Mouse (Mus musculus) left cerebral cortex, postnatal 36 days (tissue): ENCODE measurements around the gene Ptrh1. TPM values are rescaled to one million over a fixed set of nuclear protein-coding genes. Genes with fewer than 3 reads are reported as not detected.

Experiments
- DNase-seq, 2 experiments: peaks; one replicate each; pipeline ENCODE4 v3.0.0; 2021 to 2022; ENCODE audit warnings: low spot score in 2 of 2, mixed read lengths in 1 of 2
- intact Hi-C: fragments of 180-260 bp; cut with DNase I; formaldehyde crosslinking; loops from one replicate; pipeline ENCODE4 v1.15.1; 2025
- total RNA-seq, 2 experiments: library from RNA; stranded (reverse); gene quantifications; 2 replicates each; pipeline ENCODE4 v1.2.3; 2021

Ptrh1 gene
- total RNA-seq = 1 to 10 TPM; 7.2 to 9.2 TPM

GRCm38 (mm10) chr2:32775359-32776074 is at the start of gene Ptrh1, which contains the start of gene Ttc16:
Ptrh1 (plus strand) TSS chr2:32775786.
Ttc16 (minus strand) TSS chr2:32775633.
- peak; percentile 97 to 98 for DNase-seq
- intact Hi-C loops = no loop called here

- peak; percentile 72 to 76 for DNase-seq
- intact Hi-C loops = no loop called here
Observed at GRCm38 (mm10) chr2:32727435-32727834, 48.2 kb upstream of the Ptrh1 start.

GRCm38 (mm10) chr2:32728463-32728862 is 47.1 kb upstream of the Ptrh1 start:
- DNase-seq = no peak
- intact Hi-C loops = no loop called here

- intact Hi-C loops = no loop called here
- no peak for DNase-seq
Observed at GRCm38 (mm10) chr2:32729547-32729946, 46.0 kb upstream of the Ptrh1 start.

GRCm38 (mm10) chr2:32730854-32731253 is 44.7 kb upstream of the Ptrh1 start:
- intact Hi-C loops = no loop called here
- no peak for DNase-seq

GRCm38 (mm10) chr2:32731911-32732310 is 43.7 kb upstream of the Ptrh1 start:
- intact Hi-C loops = no loop called here
- DNase-seq = no peak

- intact Hi-C loops = no loop called here
- DNase-seq = no peak
Observed at GRCm38 (mm10) chr2:32732695-32733094, 42.9 kb upstream of the Ptrh1 start.

GRCm38 (mm10) chr2:32734480-32734879 is 41.1 kb upstream of the Ptrh1 start:
- intact Hi-C loops = no loop called here
- DNase-seq = no peak

GRCm38 (mm10) chr2:32734933-32735332 is 40.7 kb upstream of the Ptrh1 start:
- no peak for DNase-seq
- intact Hi-C loops = no loop called here

- no peak for DNase-seq
- intact Hi-C loops = no loop called here
Observed at GRCm38 (mm10) chr2:32736306-32736829, 39.2 kb upstream of the Ptrh1 start.

GRCm38 (mm10) chr2:32737008-32737407 is 38.6 kb upstream of the Ptrh1 start:
- intact Hi-C loops = no loop called here
- no peak for DNase-seq

- DNase-seq = no peak
- intact Hi-C loops = no loop called here
Observed at GRCm38 (mm10) chr2:32739311-32739710, 36.3 kb upstream of the Ptrh1 start.

GRCm38 (mm10) chr2:32740916-32741272 is 34.7 kb upstream of the Ptrh1 start, which contains the start of gene 6330409D20Rik:
6330409D20Rik (minus strand) TSS chr2:32741016.
- intact Hi-C loops = loop anchor here (1.0 kb wide), 1 partner anchor 28 kb away; the partner anchor contains the start of gene Cdk9

GRCm38 (mm10) chr2:32741273-32742172 is 34.1 kb upstream of the Ptrh1 start:
- intact Hi-C loops = loop anchor here (1.0 kb wide), 1 partner anchor 28 kb away; the partner anchor contains the start of gene Cdk9
- DNase-seq = peak; percentile 68 to 77

More at GRCm38 (mm10) chr2:32740916-32741272, 34.7 kb upstream of the Ptrh1 start, which contains the start of gene 6330409D20Rik:
- DNase-seq = no peak

- intact Hi-C loops = no loop called here
- DNase-seq = peak; percentile 85 to 90
Observed at GRCm38 (mm10) chr2:32742173-32742531, 33.4 kb upstream of the Ptrh1 start.

GRCm38 (mm10) chr2:32744272-32744982 is 31.2 kb upstream of the Ptrh1 start:
- intact Hi-C loops = no loop called here
- no peak for DNase-seq

- intact Hi-C loops = no loop called here
- no peak for DNase-seq
Observed at GRCm38 (mm10) chr2:32749082-32749481, 26.5 kb upstream of the Ptrh1 start.

GRCm38 (mm10) chr2:32750199-32750598 is 25.4 kb upstream of the Ptrh1 start:
- no peak for DNase-seq
- intact Hi-C loops = no loop called here

- no peak for DNase-seq
- intact Hi-C loops = no loop called here
Observed at GRCm38 (mm10) chr2:32750887-32751664, 24.5 kb upstream of the Ptrh1 start.
